Mouse (Mus musculus) heart, embryonic 12.5 days (tissue): ENCODE measurements at regions not wholly inside any gene's neighbourhood (a gene's known extent, or its start where the extent isn't known, plus 50 kb on each side); places are given as distances from the start of the nearest gene placed in this dataset.

Experiments
- ATAC-seq: fragments of 200-750 bp; cut with Nextera tagmentation; 2 replicates; pipeline ENCODE4 v1.8.0; 2017; ENCODE audit warnings: moderate TSS enrichment, moderate library complexity; ENCODE audit not compliant: insufficient number of reproducible peaks, low FRiP score
- H3K27ac ChIP-seq: fragments of 300-500 bp; sonication (generic); 2 replicates; pipeline ENCODE4 v1.5.1; 2016; ENCODE audit warnings: mild to moderate bottlenecking, moderate library complexity; ENCODE audit not compliant: poor library complexity, severe bottlenecking
- H3K27me3 ChIP-seq: fragments of 300-500 bp; sonication (generic); replicated peaks from 2 replicates; pipeline ENCODE4 v1.6.1; 2016; ENCODE audit warnings: mild to moderate bottlenecking, moderate library complexity
- H3K36me3 ChIP-seq: fragments of 300-500 bp; sonication (generic); 2 replicates; pipeline ENCODE4 v1.6.1; 2016; ENCODE audit warnings: mild to moderate bottlenecking, moderate library complexity
- H3K4me1 ChIP-seq: fragments of 300-500 bp; sonication (generic); replicated peaks from 2 replicates; pipeline ENCODE4 v1.6.1; 2016; ENCODE audit warnings: mild to moderate bottlenecking
- H3K4me2 ChIP-seq: fragments of 300-500 bp; sonication (generic); 2 replicates; pipeline ENCODE4 v1.6.1; 2016; ENCODE audit warnings: mild to moderate bottlenecking, moderate library complexity
- H3K4me3 ChIP-seq: fragments of 300-500 bp; sonication (generic); 2 replicates; pipeline ENCODE4 v1.5.1; 2016; ENCODE audit warnings: mild to moderate bottlenecking
- H3K9ac ChIP-seq: fragments of 300-500 bp; sonication (generic); 2 replicates; pipeline ENCODE4 v1.6.1; 2016; ENCODE audit warnings: mild to moderate bottlenecking, moderate library complexity
- H3K9me3 ChIP-seq: fragments of 300-500 bp; sonication (generic); replicated peaks from 2 replicates; pipeline ENCODE4 v1.6.1; 2016; ENCODE audit warnings: mild to moderate bottlenecking, moderate library complexity
- WGBS: fragments of 180-500 bp; shearing (Covaris S2); methylation state at CpG from one replicate; pipeline ENCODE4 v1.1.7; 2016; 5-methylcytosine and 5-hydroxymethylcytosine counted together

GRCm38 (mm10) chr12:12590753-12591291 is 328.9 kb downstream of the Fam49a start:
- WGBS = 74% methylated on average over 8 of the region's 8 CpGs
- no peak overlapping the region for H3K4me2 ChIP-seq
- no peak overlapping the region for H3K9ac ChIP-seq
- no peak for ATAC-seq
- no peaks in the 10 kb centered on the region for H3K27me3 ChIP-seq
- H3K27ac ChIP-seq = no peak overlapping the region
- H3K4me1 ChIP-seq = peaks cover 15% of the 10 kb centered on the region; the same call in 1 of the 2 replicates
- no peaks in the 10 kb centered on the region for H3K9me3 ChIP-seq
- H3K4me3 ChIP-seq = no peak overlapping the region
- H3K36me3 ChIP-seq = no peaks in the 10 kb centered on the region

DNA sequence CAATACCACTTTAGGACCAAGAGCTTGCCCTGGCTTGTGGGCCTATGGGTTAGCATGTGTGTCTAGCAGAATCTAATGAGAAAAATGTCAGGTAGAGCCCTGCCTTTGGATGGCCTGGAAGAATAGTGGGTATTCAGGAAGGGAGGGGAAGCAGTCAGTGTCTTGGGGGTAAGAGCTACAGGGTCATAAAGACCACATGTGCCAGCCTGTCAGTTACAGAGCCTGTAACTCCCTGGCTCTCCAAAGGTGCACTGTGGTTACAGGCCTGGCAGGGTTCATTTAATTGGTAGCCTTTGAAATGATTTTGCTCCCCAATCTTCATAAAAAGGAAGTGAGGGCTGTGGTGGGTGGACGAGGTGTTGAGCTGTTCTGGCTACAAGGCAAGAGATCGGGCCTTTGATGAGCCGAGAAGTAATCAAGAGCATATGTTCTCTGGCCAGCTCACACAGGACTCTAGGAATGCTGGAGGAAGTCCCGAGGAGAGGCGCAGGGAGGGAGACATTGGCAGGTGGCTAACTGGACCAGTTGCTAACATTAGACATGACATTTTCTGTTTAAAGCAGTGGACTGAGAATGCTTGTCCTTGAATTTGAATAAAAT is 326.9 kb downstream of the Fam49a start:
- ATAC-seq = no peak
- 60% methylated on average over 5 of the region's 5 CpGs for WGBS
- no peaks in the 10 kb centered on the region for H3K9me3 ChIP-seq
- no peaks in the 10 kb centered on the region for H3K27me3 ChIP-seq
- no peak overlapping the region for H3K9ac ChIP-seq
- H3K4me3 ChIP-seq = no peak overlapping the region
- H3K36me3 ChIP-seq = no peaks in the 10 kb centered on the region
- no peak overlapping the region for H3K4me2 ChIP-seq
- H3K27ac ChIP-seq = no peak overlapping the region
- peaks cover 5% of the 10 kb centered on the region; the same call in 1 of the 2 replicates for H3K4me1 ChIP-seq

DNA sequence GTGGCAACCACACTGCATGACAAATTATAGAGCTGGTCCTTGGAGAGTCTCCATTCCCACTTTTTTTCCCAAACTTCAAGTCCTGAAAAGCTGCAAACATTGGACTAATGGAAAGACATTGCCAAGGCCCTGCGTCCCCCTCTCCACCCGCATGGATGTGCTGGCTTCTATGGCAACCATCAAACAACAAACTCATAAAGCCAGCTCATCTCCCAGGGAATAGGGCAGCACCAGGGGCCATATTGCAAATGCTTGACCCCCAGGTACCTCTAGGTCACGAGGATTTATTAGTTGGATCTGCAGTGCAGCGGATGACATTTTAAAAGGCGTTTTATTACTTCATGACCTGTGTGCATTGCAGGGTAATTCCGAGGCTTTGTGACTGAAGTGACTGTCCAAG is 324.5 kb downstream of the Fam49a start:
- H3K4me1 ChIP-seq = peaks cover 11% of the 10 kb centered on the region
- 86% methylated on average over 6 of the region's 6 CpGs for WGBS
- no peak overlapping the region for H3K4me3 ChIP-seq
- H3K9me3 ChIP-seq = no peaks in the 10 kb centered on the region
- H3K27me3 ChIP-seq = no peaks in the 10 kb centered on the region
- no peak overlapping the region for H3K9ac ChIP-seq
- H3K36me3 ChIP-seq = no peaks in the 10 kb centered on the region
- H3K27ac ChIP-seq = no peak overlapping the region
- no peak for ATAC-seq
- H3K4me2 ChIP-seq = no peak overlapping the region

DNA sequence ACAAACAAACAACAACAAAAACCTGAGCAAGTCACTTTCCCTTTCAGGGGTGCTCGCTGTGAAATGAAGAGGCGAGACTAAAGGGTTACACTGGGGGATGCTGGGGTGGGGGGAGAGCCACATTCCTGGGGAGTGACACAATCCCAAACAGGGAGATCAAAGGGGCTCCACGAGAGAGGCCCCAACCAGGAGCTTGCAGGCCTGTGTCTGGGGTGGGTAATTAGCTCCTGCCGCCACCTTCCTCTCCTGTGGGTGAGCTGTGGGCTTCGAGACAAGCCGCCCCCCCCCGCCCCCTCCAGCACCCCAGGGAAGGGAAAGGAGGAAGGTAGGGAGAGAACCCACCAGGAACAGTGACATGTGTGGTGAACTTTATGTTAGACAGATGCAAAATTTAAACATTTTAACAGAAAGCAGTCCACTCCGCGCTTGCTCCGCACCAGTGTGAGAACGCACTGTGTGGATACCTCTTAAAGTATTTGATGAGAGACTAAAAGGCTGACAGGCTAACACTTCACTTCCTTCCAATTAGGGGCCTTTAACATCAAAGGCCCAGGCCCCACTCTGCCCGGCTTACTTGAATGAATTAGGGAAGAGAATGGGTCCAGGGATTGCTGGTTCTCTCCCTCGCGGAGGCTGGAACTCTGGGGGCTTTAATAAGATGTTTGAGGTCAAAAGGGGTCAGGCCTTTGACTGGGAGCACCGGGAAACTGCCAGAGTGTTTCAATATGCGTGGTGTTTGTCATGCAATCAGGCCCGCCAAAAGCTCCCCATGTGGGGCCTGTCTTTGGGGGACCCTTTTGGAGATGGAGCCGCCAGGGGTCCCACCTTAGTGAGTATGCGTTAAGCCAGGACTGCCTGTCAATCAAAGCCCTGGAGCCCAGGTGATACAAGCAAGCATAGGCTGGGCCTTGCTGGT is 319.6 kb downstream of the Fam49a start:
- Histone ChIP-seq H3K4me3 (no peak overlapping the region), H3K9me3 (no peaks in the 10 kb centered on the region), H3K4me1 (peaks cover 28% of the 10 kb centered on the region), H3K27me3 (no peaks in the 10 kb centered on the region), H3K9ac (no peak overlapping the region), H3K4me2 (peak overlapping the region; percentile 45), H3K27ac (peak overlapping the region; percentile 44), H3K36me3 (no peaks in the 10 kb centered on the region)
- WGBS = 23% methylated on average over 19 of the region's 19 CpGs
- peak; percentile 57; the same call in 1 of the 2 replicates for ATAC-seq

DNA sequence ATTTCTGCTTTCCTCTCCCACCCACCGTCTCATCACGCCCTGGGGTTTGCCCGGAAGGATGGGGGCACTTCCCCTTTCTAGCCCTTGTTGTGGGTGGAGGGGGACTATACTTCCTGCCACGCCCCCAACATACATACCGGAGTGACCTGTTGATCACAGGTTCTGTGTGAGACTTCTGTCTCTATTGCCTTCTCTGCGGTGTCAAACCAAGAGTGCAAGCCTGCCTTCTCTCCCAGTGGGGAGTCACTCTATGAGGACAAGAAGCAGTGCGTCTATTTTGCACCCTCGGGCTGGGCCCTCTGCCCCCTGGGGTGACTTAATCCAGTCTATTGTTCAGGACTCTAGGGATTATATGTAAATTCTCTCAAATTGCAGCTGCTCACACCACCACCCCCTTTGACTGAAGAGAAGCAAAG is 318.8 kb downstream of the Fam49a start:
- H3K9me3 ChIP-seq = no peaks in the 10 kb centered on the region
- H3K27ac ChIP-seq = peak overlapping the region; percentile 44; the same call in 1 of the 2 replicates
- no peaks in the 10 kb centered on the region for H3K36me3 ChIP-seq
- H3K4me3 ChIP-seq = no peak overlapping the region
- H3K4me2 ChIP-seq = peak overlapping the region; percentile 45
- H3K9ac ChIP-seq = no peak overlapping the region
- H3K4me1 ChIP-seq = peaks cover 28% of the 10 kb centered on the region
- no peaks in the 10 kb centered on the region for H3K27me3 ChIP-seq
- WGBS = 5% methylated on average over 8 of the region's 8 CpGs
- ATAC-seq = peak; percentile 19; the same call in 1 of the 2 replicates

DNA sequence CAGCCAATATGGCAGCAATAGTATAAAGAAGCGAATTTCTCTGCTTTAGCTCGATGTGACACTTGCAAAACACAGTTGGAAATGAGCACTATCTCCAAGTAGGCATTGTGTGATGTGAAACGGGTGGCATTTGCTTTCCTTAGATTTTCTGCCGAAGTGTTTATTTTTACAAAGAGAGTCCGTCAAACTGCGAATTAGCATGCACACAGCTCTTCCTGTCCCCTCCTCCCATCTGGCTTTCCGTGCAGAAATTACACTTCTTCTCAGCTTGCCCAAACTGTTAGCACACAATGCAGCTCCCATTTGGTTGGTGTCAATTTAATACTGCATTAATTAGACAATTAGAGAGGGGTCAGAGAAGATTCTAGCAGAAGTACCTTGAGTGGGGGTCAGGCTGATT is 316.3 kb downstream of the Fam49a start:
- H3K9me3 ChIP-seq = no peaks in the 10 kb centered on the region
- no peak overlapping the region for H3K4me3 ChIP-seq
- no peak overlapping the region for H3K4me2 ChIP-seq
- H3K4me1 ChIP-seq = peaks cover 28% of the 10 kb centered on the region
- H3K27me3 ChIP-seq = no peaks in the 10 kb centered on the region
- ATAC-seq = no peak
- H3K9ac ChIP-seq = no peak overlapping the region
- no peaks in the 10 kb centered on the region for H3K36me3 ChIP-seq
- H3K27ac ChIP-seq = no peak overlapping the region
- 31% methylated on average over 7 of the region's 7 CpGs for WGBS

DNA sequence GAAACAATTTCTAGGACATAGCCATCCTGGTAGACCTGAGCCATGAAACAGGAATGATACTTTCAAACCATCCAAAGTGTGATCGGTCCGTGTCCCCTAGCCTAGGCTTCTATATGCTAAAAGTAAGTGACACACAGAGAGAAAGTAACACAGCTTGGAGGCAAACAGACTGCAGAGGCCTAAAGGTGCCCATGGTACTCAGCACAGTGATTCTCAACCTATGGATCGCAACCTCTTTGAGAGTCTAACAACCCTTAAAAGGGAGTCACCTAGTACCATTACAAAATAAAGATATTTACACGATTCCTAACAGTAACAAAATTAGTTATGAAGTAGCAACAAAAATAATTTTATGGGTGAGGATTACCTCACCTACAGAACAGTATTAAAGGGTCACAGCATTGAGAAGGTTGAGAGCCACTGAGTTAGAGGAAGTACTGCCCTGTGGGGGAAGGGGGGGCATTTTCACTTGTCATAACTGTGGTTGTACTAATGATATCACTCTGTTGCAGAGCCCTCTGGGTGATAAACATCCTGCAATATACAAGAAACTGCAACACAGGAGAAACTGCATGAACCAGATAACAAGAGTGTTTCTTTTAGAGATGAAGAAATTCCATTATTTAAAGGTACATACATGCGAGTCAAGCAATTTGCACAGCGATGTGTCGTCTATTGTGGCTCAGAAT is 308.8 kb downstream of the Fam49a start:
- Histone ChIP-seq H3K27ac (no peak overlapping the region), H3K4me2 (no peak overlapping the region), H3K4me3 (no peak overlapping the region), H3K36me3 (no peaks in the 10 kb centered on the region), H3K27me3 (no peaks in the 10 kb centered on the region), H3K9ac (no peak overlapping the region), H3K9me3 (no peaks in the 10 kb centered on the region; the same call in 1 of the 2 replicates), H3K4me1 (0 out of 2 replicates have a peak, but pooled peaks cover 4% of the 10 kb centered on the region)
- no peak; the same call in 1 of the 2 replicates for ATAC-seq
- WGBS = 81% methylated on average over 7 of the region's 7 CpGs

DNA sequence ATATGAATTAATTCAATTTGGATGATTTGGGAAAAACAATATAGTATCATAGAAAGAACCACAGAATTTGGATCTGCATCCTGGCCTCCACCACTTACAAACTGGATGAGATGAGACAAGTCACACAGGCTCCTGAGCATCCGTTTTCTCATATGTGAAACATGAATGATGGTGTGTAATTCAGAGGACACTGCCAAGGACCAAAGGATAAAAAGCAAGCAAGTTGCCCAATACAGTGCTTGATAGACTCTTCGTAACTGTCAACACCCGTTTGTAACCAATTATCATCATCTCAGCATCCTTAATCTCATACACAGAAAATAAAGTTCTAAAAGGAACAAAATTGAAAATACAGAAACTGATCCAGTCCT is 305.8 kb downstream of the Fam49a start:
- Histone ChIP-seq H3K9me3 (no peaks in the 10 kb centered on the region; the same call in 1 of the 2 replicates), H3K4me2 (no peak overlapping the region), H3K27me3 (no peaks in the 10 kb centered on the region), H3K9ac (no peak overlapping the region), H3K4me3 (no peak overlapping the region), H3K36me3 (no peaks in the 10 kb centered on the region), H3K4me1 (0 out of 2 replicates have a peak, but pooled peaks cover 4% of the 10 kb centered on the region), H3K27ac (no peak overlapping the region)
- no peak for ATAC-seq
- WGBS = 85% methylated on average over 3 of the region's 3 CpGs

DNA sequence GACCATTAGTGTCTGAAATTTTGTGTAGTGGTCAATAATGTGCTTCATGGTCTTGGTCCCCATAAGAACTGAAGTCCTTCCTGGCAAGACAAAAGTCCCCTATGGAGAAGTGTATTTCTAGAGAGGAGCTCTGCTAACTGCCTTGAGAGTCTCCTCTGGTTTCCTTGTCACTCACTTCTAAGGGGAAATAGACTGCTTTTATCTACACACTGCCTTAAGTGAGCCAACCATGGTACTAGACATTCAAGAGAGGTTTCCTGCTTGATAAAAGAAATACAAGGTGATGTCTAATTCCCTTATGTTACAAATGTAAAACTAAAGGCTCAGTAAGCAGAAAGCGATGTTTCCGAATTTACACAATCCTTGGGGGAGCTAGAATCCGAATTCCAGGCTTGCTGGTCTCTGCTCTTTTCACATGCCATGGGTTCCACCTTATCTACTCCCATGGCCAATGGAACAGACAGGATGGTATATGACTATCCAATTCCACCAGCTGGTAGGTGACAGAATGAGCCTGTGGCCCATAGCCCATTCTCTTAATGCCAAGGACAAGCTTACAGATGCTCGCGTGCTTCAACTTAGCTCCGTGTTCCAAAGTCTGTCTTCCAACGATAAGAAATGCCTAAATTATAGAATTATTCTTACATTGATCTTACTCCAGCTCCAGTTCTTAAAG is 305.3 kb downstream of the Fam49a start:
- 93% methylated on average over 7 of the region's 7 CpGs for WGBS
- H3K9ac ChIP-seq = no peak overlapping the region
- no peak overlapping the region for H3K27ac ChIP-seq
- no peak for ATAC-seq
- H3K36me3 ChIP-seq = no peaks in the 10 kb centered on the region
- H3K9me3 ChIP-seq = no peaks in the 10 kb centered on the region
- H3K4me1 ChIP-seq = 0 out of 2 replicates have a peak, but pooled peaks cover 4% of the 10 kb centered on the region
- H3K27me3 ChIP-seq = no peaks in the 10 kb centered on the region
- H3K4me3 ChIP-seq = no peak overlapping the region
- no peak overlapping the region for H3K4me2 ChIP-seq

DNA sequence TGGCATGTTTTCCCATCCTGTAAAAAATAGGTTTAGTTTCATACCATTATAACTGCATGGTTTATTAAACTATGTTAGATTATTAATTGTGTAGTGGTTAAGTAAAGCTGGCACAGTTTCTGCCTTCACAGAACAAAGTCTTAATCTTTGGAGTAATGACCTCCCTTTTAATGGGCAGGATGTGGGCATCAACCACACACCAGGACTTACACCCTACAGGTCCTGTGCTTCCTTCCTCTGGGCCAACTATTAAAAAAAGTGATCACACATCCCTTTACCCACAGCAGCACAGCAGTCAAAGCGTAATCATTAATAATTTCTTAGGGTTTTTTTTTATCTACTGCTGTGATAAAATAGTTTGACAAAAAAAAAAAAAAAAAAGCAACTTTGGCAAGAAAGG is 300.3 kb downstream of the Fam49a start:
- WGBS = 84% methylated on average over 1 of the region's 1 CpGs
- Histone ChIP-seq H3K4me3 (no peak overlapping the region), H3K27ac (no peak overlapping the region), H3K4me1 (no peaks in the 10 kb centered on the region), H3K4me2 (no peak overlapping the region), H3K9ac (no peak overlapping the region), H3K36me3 (no peaks in the 10 kb centered on the region), H3K9me3 (no peaks in the 10 kb centered on the region), H3K27me3 (no peaks in the 10 kb centered on the region)
- no peak for ATAC-seq
